7 mouse cellular contexts compared by ENCODE assay signal in the genomic region with DNA sequence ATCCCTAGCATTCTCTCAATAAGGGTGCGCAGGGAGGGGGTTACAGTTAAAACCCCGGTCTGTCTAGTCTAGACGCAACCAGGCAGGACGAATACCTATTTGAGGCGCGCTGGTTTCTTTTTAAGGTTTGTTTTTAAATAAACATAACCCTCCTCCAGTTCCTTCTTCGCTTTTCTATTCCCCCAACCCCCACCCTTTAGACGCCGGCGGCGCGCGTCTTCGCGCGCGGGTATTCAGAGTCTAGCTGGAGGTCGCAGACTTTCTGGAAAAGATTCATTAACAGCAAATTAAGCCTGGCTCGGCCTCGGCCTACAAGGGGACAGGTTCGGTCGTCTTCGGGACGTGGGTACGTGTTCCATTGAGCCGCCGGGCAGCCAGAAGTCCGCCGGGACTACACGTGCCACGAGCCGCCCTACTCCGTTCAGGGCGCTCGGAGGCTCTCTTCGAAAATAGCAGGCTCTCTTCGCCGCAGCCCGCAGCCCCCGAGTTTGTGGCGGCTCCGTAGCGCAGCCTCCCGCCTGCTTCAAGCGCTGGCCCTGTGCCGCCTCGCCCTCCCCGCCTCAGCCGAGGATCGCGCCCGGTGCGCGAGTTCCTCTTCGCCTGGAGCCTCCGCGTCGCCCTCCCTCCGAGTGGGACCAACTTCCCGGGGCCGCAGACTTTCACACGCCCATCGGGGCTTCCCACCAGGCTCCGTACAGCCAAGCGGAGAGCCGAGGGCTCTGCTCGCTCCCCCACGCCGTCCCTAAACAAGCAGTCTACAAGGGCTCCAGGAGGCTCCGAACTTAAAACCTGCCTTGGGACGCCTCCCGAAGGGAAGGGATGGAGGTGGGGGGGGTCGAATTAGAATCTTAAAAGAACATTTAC.
DNase-seq lines count a peak whose midpoint lies in the region; ATAC-seq and TF ChIP-seq lines count a peak whose summit lies in the region.

No protein-coding gene starts in this region.

- peak overlapping the region; percentile 71 for H3K9ac ChIP-seq in kidney, embryonic 15.5 days
- peak overlapping the region; percentile 65 for H3K9ac ChIP-seq in stomach, embryonic 14.5 days (replicated peaks; ENCODE audit: low read depth, low read length)

- H3K27me3 ChIP-seq in kidney, embryonic 15.5 days: peaks cover 90% of the 10 kb centered on the region
- H3K27me3 ChIP-seq in stomach, embryonic 14.5 days (ENCODE audit: control insufficient read depth, insufficient read depth, low read length): 0 out of 2 replicates have a peak, but pooled peaks cover 9% of the 10 kb centered on the region

- H3K4me3 ChIP-seq in kidney, embryonic 15.5 days (replicated peaks): peak overlapping the region; percentile 65
- peak overlapping the region; percentile 57 for H3K4me3 ChIP-seq in stomach, embryonic 14.5 days (ENCODE audit: low read depth, low read length)

- 3% methylated on average over 73 of the region's 73 CpGs for WGBS in kidney, embryonic 15.5 days
- 4% methylated on average over 72 of the region's 73 CpGs for WGBS in stomach, embryonic 14.5 days

- TF ChIP-seq CTCF in brain, embryonic 14.5 days (IDR thresholded peaks at IDR 0.05; ENCODE audit: borderline replicate concordance, extremely low read depth, insufficient read depth, insufficient read length): no peak

- no peaks in the 10 kb centered on the region for H3K9me3 ChIP-seq in kidney, embryonic 15.5 days (replicated peaks)
- H3K9me3 ChIP-seq in stomach, embryonic 14.5 days (ENCODE audit: control insufficient read depth, low read depth, low read length): no peaks in the 10 kb centered on the region

- ATAC-seq in kidney, embryonic 15.5 days (replicated peaks; ENCODE audit: low FRiP score): no peak
- no peak for ATAC-seq in stomach, embryonic 14.5 days (ENCODE audit: insufficient number of reproducible peaks, insufficient read depth, low FRiP score, low read depth)

- peaks cover 50% of the 10 kb centered on the region for H3K4me1 ChIP-seq in kidney, embryonic 15.5 days
- peaks cover 1% of the 10 kb centered on the region for H3K4me1 ChIP-seq in stomach, embryonic 14.5 days (ENCODE audit: control insufficient read depth, insufficient read depth, low read length)

- H3K27ac ChIP-seq in kidney, embryonic 15.5 days: peak overlapping the region; percentile 93
- H3K27ac ChIP-seq in stomach, embryonic 14.5 days (ENCODE audit: low read length): peak overlapping the region; percentile 58; the same call in 1 of the 2 replicates

- no peak for TF ChIP-seq POLR2A in brain, embryonic 14.5 days (IDR thresholded peaks at IDR 0.05; ENCODE audit: borderline replicate concordance, extremely low read depth, insufficient read depth, insufficient read length, poor library complexity, severe bottlenecking)

- H3K4me2 ChIP-seq in kidney, embryonic 15.5 days: peak overlapping the region; percentile 78
- H3K4me2 ChIP-seq in stomach, embryonic 14.5 days (replicated peaks; ENCODE audit: low read depth, low read length): peak overlapping the region; percentile 80

- no peaks in the 10 kb centered on the region for H3K36me3 ChIP-seq in kidney, embryonic 15.5 days
- no peaks in the 10 kb centered on the region for H3K36me3 ChIP-seq in stomach, embryonic 14.5 days (ENCODE audit: control insufficient read depth, insufficient read depth, low read length)

- peak; percentile 35 for DNase-seq in urinary bladder, postnatal 25 days (ENCODE audit: low spot score)
- DNase-seq in urinary bladder, adult 2 months (ENCODE audit: low spot score): no peak
- DNase-seq in brain, embryonic 14.5 days (ENCODE audit: low read depth): peak; percentile 69
- peak; percentile 50 for DNase-seq in gastrocnemius, postnatal 4 days (ENCODE audit: low spot score in 2 of 2)
- peak; percentile 40 for DNase-seq in lung, postnatal 14 days
